Mouse (Mus musculus) retina, postnatal 1 day (tissue): Measurements from ENCODE around the gene Aig1.

Experiments
- DNase-seq: peaks from one replicate; pipeline ENCODE4 v3.0.0-alpha.2; 2012

Aig1 gene

GRCm38 (mm10) chr10:13774910-13775309 is 93.9 kb downstream of the Aig1 start:
- no peak for DNase-seq

- no peak for DNase-seq
Measured at GRCm38 (mm10) chr10:13770720-13771119, 98.1 kb downstream of the Aig1 start.

GRCm38 (mm10) chr10:13769789-13770188 is 99.0 kb downstream of the Aig1 start:
- no peak for DNase-seq

DNA sequence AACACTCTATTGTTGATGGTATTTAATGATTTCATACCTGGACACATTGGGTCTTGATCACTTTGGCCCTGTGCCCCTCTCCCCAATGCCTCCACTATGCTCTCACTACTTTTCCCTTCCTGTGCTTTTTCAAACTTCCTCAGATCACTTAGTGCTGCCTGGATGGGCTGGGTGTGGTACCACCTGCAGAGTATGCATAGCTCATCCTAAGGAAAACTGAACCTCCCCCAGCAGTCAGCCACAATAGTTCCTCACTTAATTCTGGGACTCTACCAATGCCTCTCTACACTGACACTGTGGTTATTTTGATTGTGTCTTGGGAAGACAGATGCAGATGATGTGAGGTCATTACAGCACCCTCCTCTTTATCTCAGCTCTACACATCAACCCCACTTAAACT is 99.9 kb downstream of the Aig1 start:
- DNase-seq = no peak

DNA sequence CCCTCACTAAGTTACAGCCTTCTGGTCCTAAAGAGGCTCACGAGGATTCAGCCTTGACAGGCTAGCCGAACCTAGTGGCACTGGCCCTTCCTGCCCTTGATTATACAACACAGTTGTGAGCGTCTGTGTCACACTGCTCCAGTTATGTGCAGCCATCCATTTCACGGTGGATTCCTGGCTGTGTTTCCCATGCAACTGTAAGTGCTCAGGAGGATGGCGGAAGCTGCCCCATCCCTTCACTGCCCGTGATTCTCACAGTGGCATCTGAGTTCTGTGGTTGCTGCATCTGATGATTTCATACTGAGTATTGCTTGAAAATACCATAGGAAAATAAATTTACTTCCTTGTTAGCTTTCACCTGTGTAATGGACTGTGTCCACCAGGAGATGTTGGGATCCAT is 101.7 kb downstream of the Aig1 start:
- DNase-seq = no peak

DNA sequence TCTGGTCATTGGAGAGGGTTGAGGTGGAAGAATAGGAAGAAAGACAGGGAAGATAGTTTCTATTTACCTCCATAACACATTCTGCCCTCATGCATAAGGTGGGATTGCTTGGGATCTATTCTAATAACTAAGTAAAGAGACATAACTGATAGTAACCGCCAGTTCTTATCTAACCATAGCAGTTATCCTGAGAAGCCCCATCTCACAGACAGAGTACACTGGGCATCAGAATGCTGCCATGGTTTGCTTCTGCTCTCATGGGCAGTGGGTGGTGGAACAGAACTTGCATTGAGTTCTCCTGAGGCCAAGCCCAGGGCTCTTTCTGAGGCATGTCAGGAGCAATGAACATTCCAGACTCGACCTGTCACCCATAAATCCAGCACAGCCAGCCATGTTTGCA is 105.6 kb downstream of the Aig1 start:
- DNase-seq = no peak

DNA sequence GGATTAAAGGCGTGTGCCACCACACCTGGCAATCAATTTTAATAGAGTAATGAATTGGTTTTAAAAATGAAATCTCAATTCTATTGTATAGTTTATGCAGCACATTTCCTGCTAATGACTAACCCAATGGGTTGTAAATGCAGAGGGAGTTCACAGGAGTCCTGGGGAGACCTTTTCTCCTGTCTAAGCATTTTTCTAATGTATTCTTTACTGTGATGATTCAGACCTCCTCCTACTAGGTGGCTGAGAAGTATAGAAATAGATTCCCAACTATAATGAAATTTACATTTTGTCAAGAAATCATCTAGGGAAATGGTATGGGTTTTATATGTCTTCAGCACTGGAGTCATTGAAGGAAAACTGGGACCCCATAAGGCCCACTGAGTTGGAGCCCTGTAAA is 114.1 kb downstream of the Aig1 start:
- no peak for DNase-seq

- DNase-seq = no peak
Measured at GRCm38 (mm10) chr10:13753777-13754176, 115.0 kb downstream of the Aig1 start.

GRCm38 (mm10) chr10:13739494-13740140 is 129.2 kb downstream of the Aig1 start:
- no peak for DNase-seq

DNA sequence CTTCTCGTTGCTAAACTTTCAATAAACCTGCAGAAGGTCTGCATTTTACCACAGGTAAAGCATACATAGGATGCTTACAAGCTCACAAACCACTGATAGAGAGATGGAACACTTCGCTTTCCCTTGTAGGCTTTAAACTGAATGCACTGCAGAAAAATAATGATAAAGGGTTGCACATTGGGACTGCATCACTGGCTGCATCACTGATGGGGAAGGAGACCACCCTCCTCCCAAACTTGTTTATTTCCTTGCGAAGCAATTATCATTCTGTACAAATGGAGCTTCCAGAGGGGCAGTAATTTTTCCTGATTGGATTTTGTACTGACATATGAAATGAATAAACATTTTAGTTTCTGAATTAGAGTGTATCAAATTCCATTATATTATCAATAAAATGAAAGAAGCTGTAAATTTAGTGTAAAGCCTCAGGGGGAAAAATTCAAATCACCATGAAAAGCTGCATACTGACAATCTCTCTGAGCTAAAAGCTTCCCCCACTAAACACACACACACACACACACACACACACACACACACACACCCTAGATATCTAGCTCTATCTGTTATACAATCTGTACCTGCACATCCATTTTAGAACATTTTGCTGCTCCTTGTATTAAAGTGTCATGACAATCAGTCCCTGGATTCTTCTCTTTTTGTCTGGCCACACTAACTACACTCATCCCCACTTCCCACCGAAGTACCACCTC is 138.6 kb downstream of the Aig1 start:
- DNase-seq = no peak

DNA sequence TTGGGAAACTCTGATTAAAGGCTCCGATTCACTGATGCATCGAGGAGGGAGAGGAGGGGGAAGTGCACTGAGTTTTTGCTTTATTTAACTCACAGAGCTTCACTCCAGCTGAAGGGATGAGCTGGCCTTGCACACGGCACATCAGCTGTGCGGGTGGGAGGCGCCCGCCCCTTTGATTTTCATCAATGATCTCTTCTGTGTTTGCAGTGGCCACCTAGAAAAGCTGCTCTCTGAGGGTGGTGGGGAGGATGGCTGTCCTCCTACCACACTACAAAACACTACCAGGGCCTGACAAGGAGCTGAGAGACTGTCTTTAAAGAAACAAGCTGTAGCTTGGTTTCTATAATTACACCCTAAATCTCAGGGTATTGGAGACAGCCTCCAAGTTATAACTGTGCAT is 141.1 kb downstream of the Aig1 start:
- no peak for DNase-seq

DNA sequence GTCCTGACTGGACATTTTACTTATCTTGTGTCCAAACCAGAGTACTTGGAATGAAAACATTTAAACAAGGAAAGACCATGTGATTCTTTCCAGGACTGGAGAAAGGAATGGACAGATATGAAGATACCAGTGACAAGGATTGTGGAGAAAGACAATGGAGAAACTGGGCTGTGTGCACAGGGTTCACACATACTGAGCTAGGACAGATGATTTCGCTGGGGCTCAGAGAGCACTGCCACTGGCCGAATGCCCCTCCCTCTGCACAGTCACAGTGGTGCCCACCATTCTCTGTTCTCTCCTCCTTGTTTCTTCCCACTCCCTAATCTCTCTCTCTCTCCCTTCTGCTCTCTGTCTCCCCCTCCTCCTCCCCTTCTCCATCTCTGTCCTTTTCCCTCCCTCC is 142.6 kb downstream of the Aig1 start:
- DNase-seq = no peak

- DNase-seq = no peak
Measured at GRCm38 (mm10) chr10:13725276-13725675, 143.5 kb downstream of the Aig1 start.

- DNase-seq = no peak
Measured at GRCm38 (mm10) chr10:13716132-13716531, 152.6 kb downstream of the Aig1 start.

DNA sequence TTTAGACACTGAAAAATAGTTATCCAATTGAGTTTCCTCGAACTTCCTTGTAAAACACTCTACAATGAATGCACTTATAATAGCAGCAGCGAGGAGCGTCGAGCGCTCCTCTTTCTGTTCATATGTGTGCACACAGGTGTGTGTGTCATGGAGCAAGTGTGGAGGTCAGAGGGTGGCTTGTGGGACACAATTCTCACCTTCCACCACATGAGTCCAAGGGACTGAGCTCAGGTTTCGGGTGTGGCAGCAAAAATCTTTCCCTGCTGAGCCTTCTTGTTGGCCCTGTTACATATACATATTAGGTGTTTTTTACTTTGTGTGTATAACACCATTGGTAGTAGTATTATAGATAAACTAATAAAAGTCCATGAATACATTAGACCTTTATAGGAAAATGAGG is 153.2 kb downstream of the Aig1 start:
- DNase-seq = no peak

- no peak for DNase-seq
Measured at GRCm38 (mm10) chr10:13714920-13715293, 153.9 kb downstream of the Aig1 start.

DNA sequence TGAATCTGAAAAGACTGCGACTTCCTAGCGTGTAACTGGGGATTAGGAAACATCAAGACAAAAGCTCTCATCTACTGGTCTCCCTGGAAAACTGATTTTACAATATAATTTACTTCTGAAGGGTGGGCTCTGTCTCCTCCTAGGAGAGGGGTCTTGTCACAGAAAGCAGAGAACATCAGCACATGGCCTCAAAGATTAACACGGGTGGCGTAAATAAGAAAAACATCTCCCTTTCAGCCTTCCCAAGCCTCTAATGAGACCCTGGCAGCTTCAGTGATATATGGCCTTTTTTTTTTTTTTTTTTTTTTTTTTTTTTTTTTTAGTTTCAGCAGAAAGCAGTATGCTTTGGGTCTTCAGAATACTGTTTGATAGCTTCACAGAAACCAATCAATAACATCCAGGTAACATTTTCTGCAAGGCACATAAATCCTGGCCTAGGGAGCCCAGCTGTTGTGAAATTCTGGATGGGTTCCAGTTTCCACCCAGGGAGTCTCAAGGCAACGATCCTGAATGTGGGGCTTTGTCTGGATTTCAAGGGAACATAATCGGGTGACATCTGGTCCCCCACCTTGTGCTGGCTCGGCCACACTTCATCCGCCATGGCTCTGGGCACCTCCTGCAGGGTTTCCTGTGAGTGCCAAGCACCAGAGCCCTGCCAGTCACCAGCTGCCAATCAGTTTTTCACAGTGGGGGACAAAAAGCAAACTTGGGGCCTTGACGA is 154.4 kb downstream of the Aig1 start:
- peak; percentile 76 for DNase-seq

- no peak for DNase-seq
Measured at GRCm38 (mm10) chr10:13713711-13714110, 155.1 kb downstream of the Aig1 start.

DNA sequence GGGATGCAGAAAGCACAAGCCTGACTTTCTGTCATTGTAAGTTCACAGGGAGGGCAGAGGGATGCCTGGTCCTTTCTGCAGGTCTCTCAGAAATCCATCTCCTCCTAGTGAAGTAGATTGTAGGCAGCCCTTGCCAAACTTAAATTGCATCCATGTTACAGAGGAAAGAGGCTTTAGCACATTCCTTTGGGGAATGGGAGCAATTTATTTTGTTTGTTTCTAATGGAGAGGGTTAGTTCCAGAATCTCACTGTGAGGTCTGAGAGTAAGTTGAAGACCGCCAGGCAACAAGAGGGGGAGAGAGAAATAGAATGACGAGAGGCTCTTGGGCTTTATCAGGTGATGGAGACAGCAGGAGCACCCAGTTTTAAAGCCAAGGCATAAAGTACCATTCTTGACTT is 155.7 kb downstream of the Aig1 start:
- no peak for DNase-seq

DNA sequence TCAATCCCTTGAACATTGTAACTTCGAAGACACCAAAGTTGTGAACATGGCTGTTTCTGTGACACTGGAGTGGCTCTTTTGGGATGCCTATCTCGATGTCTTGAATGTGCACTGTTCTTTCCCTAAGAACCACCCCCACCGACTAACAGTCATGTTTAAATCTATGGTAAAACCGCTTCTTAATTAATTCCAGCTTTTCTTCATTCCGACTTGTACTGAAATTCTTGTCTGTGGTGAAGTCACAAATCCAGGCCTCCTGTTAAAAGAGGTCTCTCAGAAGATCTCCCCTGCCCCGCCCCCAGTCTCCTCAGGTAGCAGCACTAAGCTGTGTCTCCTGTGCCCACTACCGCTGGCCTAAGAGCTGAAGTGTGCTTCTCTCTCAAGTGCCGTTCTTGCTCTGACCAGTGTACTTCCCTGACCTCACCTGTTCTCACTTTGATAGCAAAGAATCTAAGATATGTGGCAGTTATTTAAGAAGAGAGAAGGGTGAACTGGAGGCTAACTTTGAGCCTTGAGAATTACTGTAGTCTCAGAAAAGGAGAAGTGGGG is 157.4 kb downstream of the Aig1 start:
- DNase-seq = no peak

- peak; percentile 36 for DNase-seq
Measured at GRCm38 (mm10) chr10:13705771-13706170, 163.0 kb downstream of the Aig1 start.

DNA sequence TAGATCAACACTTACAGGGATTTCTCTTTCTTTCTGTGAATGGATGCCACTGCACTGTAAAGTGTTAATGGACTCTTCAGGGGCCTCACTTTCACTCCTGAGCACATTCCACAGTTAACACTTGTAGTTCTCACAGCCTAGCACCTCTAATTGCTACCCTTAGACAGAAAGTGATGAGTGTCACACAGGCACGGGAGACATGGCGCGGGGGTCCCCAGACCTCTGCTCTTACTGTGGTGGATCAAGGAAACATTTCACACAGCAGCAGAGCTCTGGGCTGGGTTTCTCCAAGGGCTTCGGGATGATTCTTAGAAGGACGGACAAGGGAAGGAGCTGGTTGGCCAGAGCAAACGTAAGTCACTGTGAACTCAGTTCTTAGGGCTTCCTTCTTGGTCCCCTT is 166.1 kb downstream of the Aig1 start:
- DNase-seq = no peak

DNA sequence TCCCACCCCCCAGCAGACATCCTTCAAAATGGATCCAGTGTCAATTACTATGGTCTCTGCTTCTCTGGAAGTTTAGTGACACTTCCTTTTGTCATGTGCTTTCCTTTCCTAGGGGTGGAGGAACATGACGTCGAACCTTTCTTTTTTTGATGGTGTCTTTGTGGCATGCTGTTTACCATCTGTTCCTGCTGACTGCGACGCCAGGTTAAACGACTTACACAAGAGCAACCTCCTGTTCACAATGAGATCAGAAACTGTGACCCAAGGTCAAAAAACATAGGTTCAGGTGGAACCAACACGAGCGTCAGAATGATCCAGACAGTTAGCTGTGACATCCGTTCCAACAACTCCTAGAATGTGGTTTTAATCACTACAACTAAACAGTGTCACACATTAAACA is 166.7 kb downstream of the Aig1 start:
- DNase-seq = no peak

GRCm38 (mm10) chr10:13696326-13696725 is 172.5 kb downstream of the Aig1 start:
- no peak for DNase-seq
